Mouse (Mus musculus): ENCODE measurements around the gene Oprm1. TPM values are rescaled to one million over a fixed set of nuclear protein-coding genes. Genes with fewer than 3 reads are reported as not detected.
"Not testable (repeated sequence)": the region's sequence is repeated elsewhere in the genome, so short reads cannot be mapped to it uniquely, and the experiment has no call there.

Gene Oprm1
- total RNA-seq (2017), result not detected in 2 replicates

- ATAC-seq (ENCODE audit: extremely low read depth, insufficient number of reproducible peaks, low FRiP score, poor library complexity, severe bottlenecking), result no peak
These were observed at the start of gene Oprm1 for GRCm38 (mm10) chr10:6758206-6758605. TSS of gene Oprm1 (plus strand) at chr10:6758506.

- ATAC-seq (ENCODE audit: extremely low read depth, insufficient number of reproducible peaks, low FRiP score, poor library complexity, severe bottlenecking), result no peak
These were observed 40.9 kb upstream of the Oprm1 start for GRCm38 (mm10) chr10:6717181-6717948.

- no peak for ATAC-seq (ENCODE audit: extremely low read depth, insufficient number of reproducible peaks, low FRiP score, poor library complexity, severe bottlenecking)
These were observed 34.5 kb upstream of the Oprm1 start for GRCm38 (mm10) chr10:6723765-6724164.

GRCm38 (mm10) chr10:6728469-6728868 lies 29.8 kb upstream of the Oprm1 start:
- ATAC-seq (ENCODE audit: extremely low read depth, insufficient number of reproducible peaks, low FRiP score, poor library complexity, severe bottlenecking), result no peak

- ATAC-seq (ENCODE audit: extremely low read depth, insufficient number of reproducible peaks, low FRiP score, poor library complexity, severe bottlenecking), result no peak
These were observed 4.9 kb upstream of the Oprm1 start for GRCm38 (mm10) chr10:6753375-6753774.

- ATAC-seq (ENCODE audit: extremely low read depth, insufficient number of reproducible peaks, low FRiP score, poor library complexity, severe bottlenecking), result no peak
These were observed 3.0 kb downstream of the Oprm1 start, which contains the start of gene Gm10945 for GRCm38 (mm10) chr10:6761287-6761811. TSS of gene Gm10945 (minus strand) at chr10:6761761.

GRCm38 (mm10) chr10:6788517-6789237 lies 30.4 kb downstream of the Oprm1 start:
- no peak for ATAC-seq (ENCODE audit: extremely low read depth, insufficient number of reproducible peaks, low FRiP score, poor library complexity, severe bottlenecking)

- ATAC-seq (ENCODE audit: extremely low read depth, insufficient number of reproducible peaks, low FRiP score, poor library complexity, severe bottlenecking), result no peak
These were observed 31.9 kb downstream of the Oprm1 start for GRCm38 (mm10) chr10:6790226-6790625.

GRCm38 (mm10) chr10:6820626-6821025 lies 62.3 kb downstream of the Oprm1 start:
- no peak for ATAC-seq (ENCODE audit: extremely low read depth, insufficient number of reproducible peaks, low FRiP score, poor library complexity, severe bottlenecking)

- no peak for ATAC-seq (ENCODE audit: extremely low read depth, insufficient number of reproducible peaks, low FRiP score, poor library complexity, severe bottlenecking)
These were observed 83.9 kb downstream of the Oprm1 start for GRCm38 (mm10) chr10:6842225-6842624.

- no peak for ATAC-seq (ENCODE audit: extremely low read depth, insufficient number of reproducible peaks, low FRiP score, poor library complexity, severe bottlenecking)
These were observed 88.0 kb downstream of the Oprm1 start for GRCm38 (mm10) chr10:6846283-6846682.

GRCm38 (mm10) chr10:6848162-6848754 lies 90.0 kb downstream of the Oprm1 start:
- ATAC-seq (ENCODE audit: extremely low read depth, insufficient number of reproducible peaks, low FRiP score, poor library complexity, severe bottlenecking), result no peak

- no peak for ATAC-seq (ENCODE audit: extremely low read depth, insufficient number of reproducible peaks, low FRiP score, poor library complexity, severe bottlenecking)
These were observed 90.5 kb downstream of the Oprm1 start for GRCm38 (mm10) chr10:6848834-6849233.

GRCm38 (mm10) chr10:6855812-6856211 lies 97.5 kb downstream of the Oprm1 start:
- ATAC-seq (ENCODE audit: extremely low read depth, insufficient number of reproducible peaks, low FRiP score, poor library complexity, severe bottlenecking), result no peak

- ATAC-seq (ENCODE audit: extremely low read depth, insufficient number of reproducible peaks, low FRiP score, poor library complexity, severe bottlenecking), result no peak
These were observed 113.2 kb downstream of the Oprm1 start for GRCm38 (mm10) chr10:6871418-6872072.

- no peak for ATAC-seq (ENCODE audit: extremely low read depth, insufficient number of reproducible peaks, low FRiP score, poor library complexity, severe bottlenecking)
These were observed 115.6 kb downstream of the Oprm1 start for GRCm38 (mm10) chr10:6873917-6874316.

- ATAC-seq (ENCODE audit: extremely low read depth, insufficient number of reproducible peaks, low FRiP score, poor library complexity, severe bottlenecking), result no peak
These were observed 120.1 kb downstream of the Oprm1 start for GRCm38 (mm10) chr10:6878276-6878881.

GRCm38 (mm10) chr10:6882041-6882440 lies 123.7 kb downstream of the Oprm1 start:
- ATAC-seq (ENCODE audit: extremely low read depth, insufficient number of reproducible peaks, low FRiP score, poor library complexity, severe bottlenecking), result not testable (repeated sequence)

- ATAC-seq (ENCODE audit: extremely low read depth, insufficient number of reproducible peaks, low FRiP score, poor library complexity, severe bottlenecking), result no peak
These were observed 127.2 kb downstream of the Oprm1 start for GRCm38 (mm10) chr10:6885460-6885859.
